Mouse (Mus musculus) R1 (cell line): ENCODE results near the gene Omp.
"Not testable (repeated sequence)": the region's sequence is repeated elsewhere in the genome, so short reads cannot be mapped to it uniquely, and the experiment has no call there.

ENCODE experiments used
- DNase-seq: peaks from one replicate; pipeline ENCODE4 v3.0.0-alpha.2; 2018; ENCODE audit warnings: low read depth, low spot score

Omp gene

DNA sequence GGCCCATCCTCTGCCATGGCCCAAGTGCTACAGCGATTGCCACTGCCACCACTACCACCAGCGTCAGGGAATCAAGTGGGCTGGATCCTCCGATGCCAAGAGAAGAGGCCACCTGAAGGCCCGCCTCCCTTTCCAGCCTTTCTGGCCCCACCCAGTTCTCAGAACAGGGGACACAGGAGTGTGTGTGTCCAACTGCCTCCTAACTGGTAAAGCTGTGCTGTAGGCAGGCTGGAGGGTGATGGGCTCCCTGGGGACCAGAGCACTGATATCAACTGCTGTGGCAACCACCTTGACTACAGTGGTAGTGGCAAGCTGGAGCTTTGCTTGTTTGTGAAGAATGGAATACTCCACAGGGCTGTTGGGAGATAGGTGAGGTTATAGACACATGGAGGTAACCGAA is at the start of gene Omp:
Gene Omp (minus strand): TSS at position 101 of the 400 bp plus-strand sequence.
- no peak for DNase-seq

- DNase-seq, result peak; percentile 52
These were observed 48.9 kb upstream of the Omp start for GRCm38 (mm10) chr7:98194026-98194792.

GRCm38 (mm10) chr7:98193515-98194025 is 48.3 kb upstream of the Omp start:
- DNase-seq, result peak; percentile 81

DNA sequence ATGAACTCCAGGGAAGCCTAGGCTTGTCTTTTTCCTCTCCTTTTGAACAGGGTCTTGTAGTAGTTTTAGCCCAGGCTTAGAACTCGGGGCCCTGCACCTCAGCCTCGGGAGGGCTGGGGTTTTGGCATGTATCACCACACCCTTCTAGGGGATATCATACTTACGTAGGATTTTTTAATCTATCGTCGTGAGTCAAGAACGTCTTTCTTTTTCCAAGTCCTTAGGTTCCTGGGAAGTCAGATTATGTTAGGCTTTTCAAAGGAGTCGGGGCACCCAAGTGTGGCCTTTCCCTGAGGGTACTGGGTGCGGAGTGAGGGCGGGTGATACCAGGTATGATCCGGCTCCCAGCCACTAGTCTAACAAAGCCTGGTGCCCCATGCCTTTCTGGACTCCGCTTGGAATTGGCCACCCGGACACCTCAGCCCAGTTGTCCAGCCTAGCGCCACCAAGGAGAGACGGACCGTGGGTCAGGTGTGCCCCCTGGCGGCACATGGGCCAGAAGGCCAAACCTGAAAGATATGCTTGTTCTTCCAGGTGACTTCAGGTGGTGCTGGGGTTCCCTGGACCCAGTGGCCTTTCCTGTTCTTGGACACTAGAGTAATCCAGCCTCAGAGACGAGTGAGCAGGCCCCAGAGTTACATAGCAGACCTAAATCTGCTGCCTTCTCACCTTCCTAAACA is 46.4 kb upstream of the Omp start:
- DNase-seq, result no peak

GRCm38 (mm10) chr7:98190578-98190977 is 45.3 kb upstream of the Omp start:
- no peak for DNase-seq

DNA sequence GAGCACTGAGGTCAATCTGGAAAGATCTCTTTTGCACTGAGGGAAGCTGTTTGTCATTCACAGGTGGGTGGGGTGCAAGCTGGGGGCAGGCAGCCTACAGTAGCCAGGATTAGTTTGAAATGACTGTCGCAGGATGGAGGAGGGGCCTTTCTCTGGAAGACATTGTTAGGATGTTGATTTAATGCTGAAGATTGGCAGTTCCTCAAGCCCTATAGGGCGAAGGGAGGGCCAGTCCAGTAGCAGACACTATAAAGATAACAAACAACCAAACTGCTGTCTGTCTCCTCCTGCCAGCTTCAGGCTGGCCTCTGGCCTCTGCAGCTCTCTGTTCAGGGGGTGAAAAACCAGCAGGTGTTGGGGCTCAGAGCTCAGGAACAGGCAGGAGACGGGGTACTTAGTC is 44.4 kb upstream of the Omp start:
- DNase-seq, result no peak

DNA sequence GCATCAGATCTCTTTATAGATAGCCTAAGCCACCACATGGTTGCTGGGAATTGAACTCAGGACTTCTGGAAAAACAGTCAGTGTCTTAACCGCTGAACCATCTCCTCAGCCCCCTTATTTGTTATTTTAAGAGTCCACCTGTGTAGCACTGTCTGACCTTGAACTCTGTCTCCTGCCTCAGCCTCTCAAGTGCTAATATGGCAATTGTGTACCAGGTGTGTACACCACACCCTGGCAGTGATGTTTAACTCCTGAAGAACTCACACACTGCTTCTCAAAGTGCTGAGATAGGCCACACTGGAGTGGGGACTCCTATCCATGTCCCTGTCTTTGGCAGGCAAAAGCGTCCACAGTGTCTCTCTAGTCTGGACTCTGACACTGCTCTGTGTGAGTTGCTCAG is 43.4 kb upstream of the Omp start:
- DNase-seq, result no peak

GRCm38 (mm10) chr7:98188238-98188637 is 42.9 kb upstream of the Omp start:
- DNase-seq, result no peak

GRCm38 (mm10) chr7:98187332-98187731 is 42.0 kb upstream of the Omp start:
- not testable (repeated sequence) for DNase-seq

GRCm38 (mm10) chr7:98186637-98187036 is 41.3 kb upstream of the Omp start:
- DNase-seq, result no peak

DNA sequence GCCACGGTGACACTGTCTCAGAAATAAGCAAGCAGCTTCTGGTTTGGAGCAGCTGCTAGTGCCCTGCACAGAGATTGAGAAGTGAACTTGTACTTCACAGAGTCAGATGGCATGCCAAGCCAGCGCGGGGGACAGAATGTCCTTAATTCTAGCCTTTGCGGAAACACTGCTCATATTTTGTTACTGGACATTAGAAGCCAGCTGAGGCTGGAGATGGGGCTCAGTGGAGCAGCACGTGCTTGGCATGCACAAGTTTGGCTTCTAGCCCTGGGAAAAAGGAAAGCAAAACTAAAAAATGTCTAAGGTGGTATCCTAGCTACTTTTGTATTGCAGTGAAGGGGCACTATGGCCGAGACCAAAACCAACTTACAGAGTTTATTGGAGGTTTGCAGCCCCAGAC is 40.0 kb upstream of the Omp start:
- no peak for DNase-seq

- DNase-seq, result no peak
These were observed 33.4 kb upstream of the Omp start for GRCm38 (mm10) chr7:98178560-98179231.

GRCm38 (mm10) chr7:98177929-98178559 is 32.7 kb upstream of the Omp start, which contains the start of gene Capn5:
TSS of gene Capn5 (minus strand) at chr7:98178274.
- peak; percentile 88 for DNase-seq

DNA sequence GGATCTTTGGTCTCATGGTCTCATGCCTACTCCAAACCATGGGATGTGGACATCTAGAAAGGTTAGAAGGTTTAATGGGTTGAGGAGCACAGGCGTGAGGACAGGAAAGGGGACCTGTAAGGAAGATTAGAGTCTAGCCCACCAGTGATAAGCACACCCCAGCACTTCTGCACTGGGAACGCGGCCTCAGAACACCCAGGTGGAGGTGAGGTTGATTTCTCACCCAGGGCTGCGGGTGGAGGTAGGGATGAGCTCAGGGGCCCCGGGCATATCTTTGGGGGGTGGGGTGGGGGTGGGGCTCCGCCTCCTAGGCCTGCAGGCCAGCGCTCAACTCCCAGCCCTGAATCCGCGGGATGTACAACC is 32.2 kb upstream of the Omp start:
- DNase-seq, result no peak

GRCm38 (mm10) chr7:98177071-98177485 is 31.8 kb upstream of the Omp start:
- no peak for DNase-seq

DNA sequence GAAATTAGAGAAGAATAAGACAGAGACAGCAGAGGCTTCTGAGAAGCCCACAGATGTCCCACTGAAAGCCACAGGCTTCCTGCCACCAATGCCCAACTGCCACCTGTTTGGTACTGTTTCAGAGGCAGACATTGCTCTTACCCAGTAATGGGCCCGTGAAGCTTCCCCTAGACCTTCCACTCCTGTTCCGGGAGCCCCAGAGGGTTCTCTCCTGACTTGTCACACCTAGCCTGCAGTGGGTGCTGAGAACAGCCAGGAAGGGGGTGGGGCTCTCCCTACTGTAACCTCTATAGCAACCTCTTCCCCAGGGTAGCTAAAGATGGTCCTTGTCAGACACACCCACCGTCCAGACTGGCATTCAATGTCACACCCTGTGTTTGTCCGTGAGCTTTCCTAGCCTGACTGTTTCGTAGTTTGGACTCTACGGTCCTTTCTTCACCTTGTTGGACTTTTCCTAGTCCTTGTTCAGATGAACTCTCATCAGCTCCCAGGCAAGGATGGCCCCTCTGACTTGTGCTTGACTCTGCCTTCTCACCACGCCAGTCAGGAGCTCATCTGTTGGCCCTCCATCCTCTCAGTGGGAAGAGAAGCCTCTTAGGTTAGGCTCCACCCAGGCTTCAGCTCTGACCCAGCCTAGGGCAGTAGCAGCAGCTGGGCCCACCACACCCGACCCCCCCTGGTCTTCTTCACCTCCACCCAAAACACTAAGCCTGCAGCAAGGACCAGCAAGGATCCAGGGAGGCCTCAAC is 31.2 kb upstream of the Omp start:
- DNase-seq, result no peak

- DNase-seq, result no peak
These were observed 29.8 kb upstream of the Omp start for GRCm38 (mm10) chr7:98174883-98175755.

DNA sequence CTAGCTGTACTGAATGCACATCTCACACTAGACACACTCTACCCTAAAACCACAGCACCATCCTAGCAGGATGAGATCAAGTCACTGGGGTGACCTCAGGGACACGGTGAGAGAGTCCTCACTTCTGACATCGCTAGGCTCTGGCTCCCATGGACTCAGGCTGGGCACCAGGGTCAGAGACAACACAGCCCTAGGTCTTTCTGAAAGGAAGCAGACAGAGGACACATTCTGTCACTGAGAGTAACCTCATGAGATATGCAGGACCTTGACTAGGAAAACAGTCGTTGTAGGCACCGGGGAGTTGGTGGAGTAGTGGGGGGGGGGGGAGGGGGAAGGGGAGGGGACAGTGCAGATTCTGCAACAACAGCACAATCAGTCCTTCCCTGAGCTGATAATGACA is 28.1 kb upstream of the Omp start:
- no peak for DNase-seq

GRCm38 (mm10) chr7:98172661-98173060 is 27.4 kb upstream of the Omp start:
- DNase-seq, result no peak
